Mouse (Mus musculus): ENCODE measurements around the gene Txndc5. TPM values are rescaled to one million over a fixed set of nuclear protein-coding genes. Genes with fewer than 3 reads are reported as not detected.

Gene Txndc5
- total RNA-seq, 2 experiments from 2014 or later = 40.7 to 46.9 TPM

DNA sequence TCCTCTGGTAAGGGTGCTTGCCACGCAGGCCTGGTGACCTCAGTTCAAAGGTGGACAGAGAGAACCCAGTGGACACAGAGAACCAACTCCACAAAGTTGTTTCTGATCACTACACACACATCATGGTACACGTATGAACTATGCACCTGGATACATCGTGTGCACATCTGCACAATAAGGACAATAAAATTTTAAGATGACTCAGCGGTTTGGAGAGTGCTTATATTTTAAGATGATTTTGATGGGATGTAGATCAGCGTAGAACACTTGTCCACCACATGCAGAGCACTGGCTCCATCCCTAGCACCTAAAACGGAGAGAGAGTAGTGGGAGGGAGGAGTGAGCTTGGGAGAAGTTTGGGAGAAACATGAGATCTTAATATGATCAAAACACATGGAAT, 55.1 kb downstream of the Txndc5 start:
- DNase-seq (ENCODE audit: extremely low spot score in 1 of 2, low spot score in 1 of 2) = no peak

DNA sequence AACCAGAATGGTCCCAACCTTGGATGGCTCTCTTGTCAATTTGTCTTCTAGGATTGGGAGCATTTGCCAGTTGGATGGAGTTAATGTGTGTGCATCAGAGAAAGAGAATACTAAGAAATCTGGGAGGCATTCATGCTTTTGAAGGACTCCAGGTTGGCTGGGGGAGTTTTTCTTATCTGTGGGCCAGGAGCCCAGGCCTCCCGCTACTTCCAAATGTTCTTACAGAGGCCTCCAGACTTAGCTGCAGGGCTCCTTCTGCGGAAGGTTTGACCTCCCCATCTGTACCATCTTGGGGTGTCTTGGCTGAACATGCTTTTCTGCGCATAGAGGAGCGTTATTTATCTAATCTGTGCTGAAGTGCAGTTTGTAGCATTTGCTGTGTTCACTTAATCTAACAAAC, 56.0 kb downstream of the Txndc5 start:
- no peak for DNase-seq (ENCODE audit: extremely low spot score in 1 of 2, low spot score in 1 of 2)

DNA sequence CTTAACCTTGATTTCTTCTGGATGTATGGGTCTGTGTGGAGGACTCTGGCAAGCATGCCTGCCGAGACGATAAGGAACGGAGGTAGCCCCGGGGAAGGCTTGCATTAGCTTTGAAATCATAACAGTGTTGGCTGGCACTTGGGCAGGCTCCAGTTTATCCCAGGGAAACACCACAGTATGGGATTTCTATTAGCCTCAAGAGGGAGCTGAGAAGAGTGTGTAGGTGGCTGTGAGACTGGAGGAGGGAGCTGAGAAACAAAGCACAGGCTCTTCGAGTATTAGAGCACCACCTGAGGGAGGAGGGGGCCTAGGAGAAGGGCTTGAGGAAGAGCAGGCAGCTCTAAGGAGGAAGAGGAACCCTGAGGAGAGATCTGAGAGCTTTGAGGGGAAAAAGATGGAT, 57.7 kb downstream of the Txndc5 start:
- no peak for DNase-seq (ENCODE audit: extremely low spot score in 1 of 2, low spot score in 1 of 2)

DNA sequence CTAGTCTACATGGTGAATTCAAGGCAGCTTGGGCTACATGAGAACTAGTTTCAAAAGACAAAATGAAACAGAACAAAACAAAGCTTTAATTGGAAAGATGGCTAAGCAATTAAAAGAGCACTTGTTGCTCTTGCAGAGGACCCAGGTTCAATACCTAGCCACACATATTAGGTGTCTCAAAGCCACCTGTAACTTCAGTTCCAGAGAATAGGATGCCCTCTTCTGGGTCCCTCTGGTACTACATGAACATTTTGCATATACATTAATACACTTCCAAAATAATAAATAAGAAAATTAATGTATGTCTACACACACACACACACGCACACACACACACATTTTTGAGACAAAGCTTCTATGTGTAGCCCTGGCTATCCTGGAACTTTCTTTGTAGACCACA, 65.2 kb downstream of the Txndc5 start:
- DNase-seq (ENCODE audit: extremely low spot score in 1 of 2, low spot score in 1 of 2) = no peak

DNA sequence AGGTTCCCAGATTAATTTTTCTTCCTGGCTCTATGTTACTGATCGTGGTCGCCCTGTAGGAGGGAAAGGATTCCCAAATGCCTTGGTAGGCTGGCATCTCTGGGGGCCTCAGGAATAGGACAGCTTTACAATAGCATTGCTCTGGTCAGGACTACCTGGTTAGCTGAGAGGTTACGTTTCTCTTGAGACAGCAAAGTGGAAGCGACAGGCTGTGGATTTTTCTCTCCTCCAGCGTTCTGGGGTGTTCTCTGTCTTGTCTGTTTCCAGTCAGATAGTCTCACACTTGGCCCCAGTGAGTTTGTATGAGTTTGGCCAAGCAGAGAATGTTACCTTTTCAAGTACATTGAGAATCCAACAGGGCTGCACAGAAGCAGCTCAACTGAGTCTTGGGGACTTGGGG, 77.2 kb downstream of the Txndc5 start:
- DNase-seq (ENCODE audit: extremely low spot score in 1 of 2, low spot score in 1 of 2) = no peak

Other genes starting within 250 kb of the Txndc5 start
- gene Bmp6, start 183.7 kb downstream of the Txndc5 start, total RNA-seq (2021) = 1 to 10 TPM; 3.8 to 4.3 TPM
- 10 to 100 TPM in 1 of 2 experiments, 1 to 10 TPM in 1; 9.1 to 10.6 TPM for gene Bloc1s5, start 106.3 kb upstream of the Txndc5 start, total RNA-seq (2021)
- 10 to 100 TPM; 30.4 to 31.0 TPM for gene Eef1e1, start 130.2 kb upstream of the Txndc5 start, total RNA-seq (2021)

Measured in layer of hippocampus, postnatal 25 days (tissue).